Mouse (Mus musculus) forebrain, postnatal 0 days (tissue): ENCODE results near the gene Kctd15. TPM values are rescaled to one million over a fixed set of nuclear protein-coding genes. Genes with fewer than 3 reads are reported as not detected.
A peak's percentile ranks its signal among the peaks of the same experiment; 100 is the strongest.

Experiments used
- ATAC-seq: fragments of 200-750 bp; cut with Nextera tagmentation; 2 replicates; pipeline ENCODE4 v1.8.0; 2017; ENCODE audit warnings: mild to moderate bottlenecking, moderate library complexity
- DNase-seq: peaks from one replicate; pipeline ENCODE4 v3.0.0-alpha.2; 2015
- H3K27ac ChIP-seq: fragments of 300-500 bp; sonication (generic); 2 replicates; pipeline ENCODE4 v1.5.1; 2014; ENCODE audit warnings: low read depth, mild to moderate bottlenecking, antibody characterized with exemption, low read length, moderate library complexity, mixed read lengths
- H3K27me3 ChIP-seq: fragments of 300-500 bp; sonication (generic); 2 replicates; pipeline ENCODE4 v1.6.1; 2014; ENCODE audit warnings: mild to moderate bottlenecking, low read length, mixed read lengths; ENCODE audit not compliant: insufficient read depth
- H3K36me3 ChIP-seq: fragments of 300-500 bp; sonication (generic); 2 replicates; pipeline ENCODE4 v1.6.1; 2014; ENCODE audit warnings: mild to moderate bottlenecking, moderate library complexity; ENCODE audit not compliant: insufficient read depth
- H3K4me1 ChIP-seq: fragments of 300-500 bp; sonication (generic); 2 replicates; pipeline ENCODE4 v1.6.1; 2014; ENCODE audit warnings: antibody characterized with exemption; ENCODE audit not compliant: insufficient read depth
- H3K4me2 ChIP-seq: fragments of 300-500 bp; sonication (generic); 2 replicates; pipeline ENCODE4 v1.6.1; 2014; ENCODE audit warnings: low read depth, mild to moderate bottlenecking, moderate library complexity
- H3K4me3 ChIP-seq: fragments of 300-500 bp; sonication (generic); 2 replicates; pipeline ENCODE4 v1.5.1; 2014; ENCODE audit warnings: low read depth, low read length, mixed read lengths
- H3K9ac ChIP-seq: fragments of 300-500 bp; sonication (generic); 2 replicates; pipeline ENCODE4 v1.6.1; 2014; ENCODE audit warnings: mild to moderate bottlenecking
- H3K9me3 ChIP-seq: fragments of 300-500 bp; sonication (generic); 2 replicates; pipeline ENCODE4 v1.6.1; 2016; ENCODE audit warnings: low read length
- CTCF ChIP-seq: sonication (generic); IDR thresholded peaks from 2 replicates; pipeline ENCODE4 v1.5.1; 2016; ENCODE audit warnings: antibody characterized with exemption, control low read depth, low read depth
- WGBS: fragments of 180-500 bp; shearing (Covaris S2); extraction: QIAGEN DNeasy Blood & Tissue Kit; methylation state at CpG from one replicate; pipeline ENCODE4 v1.1.7; 2014; 5-methylcytosine and 5-hydroxymethylcytosine counted together
- polyA plus RNA-seq: library from polyadenylated mRNA; unstranded; fragments of >200 nt; fragmentation: Nextera tagmentation; extraction: Ambion mirVana; gene quantifications from 2 replicates; pipeline ENCODE4 v1.2.1, GENCODE M21; 2015
- total RNA-seq: library from RNA; depleted of rRNA; stranded (reverse); fragments of >200 nt; gene quantifications from 2 replicates; pipeline ENCODE4 v1.2.3, GENCODE M21; 2014

Kctd15 gene
- total and polyA plus RNA-seq, 2 experiments from 2014 or later: 16.7 to 59.4 TPM

- peak; percentile 67 for ATAC-seq
- H3K4me3 ChIP-seq: no peak overlapping the region
- H3K36me3 ChIP-seq: no peaks in the 10 kb centered on the region
- H3K27me3 ChIP-seq: no peaks in the 10 kb centered on the region
- no peaks in the 10 kb centered on the region for H3K9me3 ChIP-seq
- TF ChIP-seq CTCF: no peak
- WGBS: 56% methylated on average over 5 of the region's 5 CpGs
- no peak overlapping the region for H3K9ac ChIP-seq
- DNase-seq: no peak
- H3K4me2 ChIP-seq: no peak overlapping the region
- peaks cover 6% of the 10 kb centered on the region; the same call in 1 of the 2 replicates for H3K4me1 ChIP-seq
- no peak overlapping the region for H3K27ac ChIP-seq
Measured at GRCm38 (mm10) chr7:34607334-34607970, 49.1 kb downstream of the Kctd15 start.

- TF ChIP-seq CTCF: no peak
- H3K4me3 ChIP-seq: no peak overlapping the region
- DNase-seq (peak; percentile 64), ATAC-seq (peak; percentile 45; the same call in 1 of the 2 replicates)
- H3K4me2 ChIP-seq: no peak overlapping the region; the same call in 1 of the 2 replicates
- 8% methylated on average over 11 of the region's 11 CpGs for WGBS
- H3K36me3 ChIP-seq: no peaks in the 10 kb centered on the region
- no peaks in the 10 kb centered on the region for H3K9me3 ChIP-seq
- no peaks in the 10 kb centered on the region for H3K27me3 ChIP-seq
- no peak overlapping the region for H3K9ac ChIP-seq
- peaks cover 6% of the 10 kb centered on the region; the same call in 1 of the 2 replicates for H3K4me1 ChIP-seq
- H3K27ac ChIP-seq: no peak overlapping the region
Measured at GRCm38 (mm10) chr7:34606729-34607128, 49.8 kb downstream of the Kctd15 start.

GRCm38 (mm10) chr7:34606051-34606450 is 50.5 kb downstream of the Kctd15 start:
- H3K36me3 ChIP-seq: no peaks in the 10 kb centered on the region
- no peaks in the 10 kb centered on the region for H3K27me3 ChIP-seq
- 14% methylated on average over 15 of the region's 15 CpGs for WGBS
- no peak overlapping the region for H3K27ac ChIP-seq
- H3K9me3 ChIP-seq: no peaks in the 10 kb centered on the region
- TF ChIP-seq CTCF: no peak
- DNase-seq: peak; percentile 43
- H3K9ac ChIP-seq: peak overlapping the region; percentile 39
- H3K4me1 ChIP-seq: peaks cover 6% of the 10 kb centered on the region; the same call in 1 of the 2 replicates
- ATAC-seq: peak; percentile 59; the same call in 1 of the 2 replicates
- peak overlapping the region; percentile 42 for H3K4me2 ChIP-seq
- no peak overlapping the region for H3K4me3 ChIP-seq

GRCm38 (mm10) chr7:34598576-34598975 is 58.0 kb downstream of the Kctd15 start:
- H3K9me3 ChIP-seq: no peaks in the 10 kb centered on the region
- ATAC-seq: no peak
- no peak overlapping the region for H3K9ac ChIP-seq
- no peaks in the 10 kb centered on the region for H3K4me1 ChIP-seq
- H3K36me3 ChIP-seq: no peaks in the 10 kb centered on the region
- no peak overlapping the region for H3K4me3 ChIP-seq
- no peak for TF ChIP-seq CTCF
- no peak overlapping the region for H3K4me2 ChIP-seq
- no peak for DNase-seq
- no peaks in the 10 kb centered on the region for H3K27me3 ChIP-seq
- H3K27ac ChIP-seq: no peak overlapping the region
- WGBS: 61% methylated on average over 9 of the region's 9 CpGs

- 91% methylated on average over 9 of the region's 9 CpGs for WGBS
Measured at GRCm38 (mm10) chr7:34597986-34598385, 58.5 kb downstream of the Kctd15 start.

GRCm38 (mm10) chr7:34596531-34597235 is 59.8 kb downstream of the Kctd15 start:
- DNase-seq (peak; percentile 31), ATAC-seq (peak; percentile 61)
- Histone ChIP-seq H3K27ac (0 out of 2 replicates have a peak overlapping the region, but pooled peaks have one; percentile 10), H3K9me3 (no peaks in the 10 kb centered on the region), H3K4me2 (no peak overlapping the region), H3K4me3 (no peak overlapping the region), H3K4me1 (no peaks in the 10 kb centered on the region), H3K36me3 (no peaks in the 10 kb centered on the region), H3K9ac (no peak overlapping the region), H3K27me3 (no peaks in the 10 kb centered on the region)
- 11% methylated on average over 14 of the region's 14 CpGs for WGBS
- no peak for TF ChIP-seq CTCF

More at GRCm38 (mm10) chr7:34597986-34598385, 58.5 kb downstream of the Kctd15 start:
- ATAC-seq: no peak
- H3K4me3 ChIP-seq: no peak overlapping the region
- no peaks in the 10 kb centered on the region for H3K36me3 ChIP-seq
- no peak for DNase-seq
- no peak overlapping the region for H3K27ac ChIP-seq
- no peaks in the 10 kb centered on the region for H3K9me3 ChIP-seq
- no peak overlapping the region for H3K4me2 ChIP-seq
- TF ChIP-seq CTCF: no peak
- no peaks in the 10 kb centered on the region for H3K27me3 ChIP-seq
- no peaks in the 10 kb centered on the region for H3K4me1 ChIP-seq
- H3K9ac ChIP-seq: no peak overlapping the region

- no peak for TF ChIP-seq CTCF
- Histone ChIP-seq H3K4me2 (no peak overlapping the region), H3K9me3 (no peaks in the 10 kb centered on the region), H3K4me1 (no peaks in the 10 kb centered on the region), H3K27ac (no peak overlapping the region), H3K27me3 (no peaks in the 10 kb centered on the region), H3K36me3 (no peaks in the 10 kb centered on the region), H3K4me3 (no peak overlapping the region), H3K9ac (no peak overlapping the region)
- ATAC-seq (no peak), DNase-seq (no peak)
- 63% methylated on average over 4 of the region's 4 CpGs for WGBS
Measured at GRCm38 (mm10) chr7:34595307-34595565, 61.3 kb downstream of the Kctd15 start.
